Mouse (Mus musculus): Measurements from ENCODE around the gene Myh6.
"Not testable (repeated sequence)": the region's sequence is repeated elsewhere in the genome, so short reads cannot be mapped to it uniquely, and the experiment has no call there.

Gene Myh6

DNA sequence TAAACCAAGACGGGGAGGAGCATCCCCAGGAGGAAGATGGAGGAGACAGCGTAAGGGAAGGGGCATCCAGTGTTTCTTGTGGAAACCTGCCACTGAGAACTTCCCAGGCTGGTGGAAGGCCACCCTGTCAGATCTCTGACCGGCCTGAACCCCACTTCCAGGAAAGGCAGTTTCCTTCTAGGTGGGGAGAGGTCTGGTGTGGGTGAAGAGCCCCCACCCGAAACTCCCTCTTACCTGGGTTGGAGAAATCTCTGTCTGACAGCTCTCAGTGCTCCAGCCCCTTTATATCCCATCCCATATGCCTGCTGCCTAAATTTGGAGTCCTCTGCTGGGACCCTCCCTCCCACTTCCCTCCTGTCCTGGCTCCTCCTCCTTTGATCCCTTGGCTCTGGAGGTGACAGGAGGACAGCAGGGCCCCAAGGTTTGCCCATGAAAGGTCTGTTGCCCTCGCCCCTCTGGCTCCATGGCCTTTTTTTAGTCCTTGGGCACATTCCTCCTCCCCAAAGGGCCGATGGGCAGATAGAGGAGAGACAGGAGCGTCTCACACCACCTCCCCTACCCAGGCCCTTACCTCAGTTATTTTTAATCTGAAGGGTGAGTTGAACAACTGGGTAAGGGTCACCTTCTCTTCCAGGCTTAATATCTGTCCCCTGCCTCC lies at the start of gene Myh6:
Gene Myh6, minus strand, starts transcription at position 608 of the 658 bp plus-strand sequence.
- DNase-seq (ENCODE audit: low spot score): no peak

DNA sequence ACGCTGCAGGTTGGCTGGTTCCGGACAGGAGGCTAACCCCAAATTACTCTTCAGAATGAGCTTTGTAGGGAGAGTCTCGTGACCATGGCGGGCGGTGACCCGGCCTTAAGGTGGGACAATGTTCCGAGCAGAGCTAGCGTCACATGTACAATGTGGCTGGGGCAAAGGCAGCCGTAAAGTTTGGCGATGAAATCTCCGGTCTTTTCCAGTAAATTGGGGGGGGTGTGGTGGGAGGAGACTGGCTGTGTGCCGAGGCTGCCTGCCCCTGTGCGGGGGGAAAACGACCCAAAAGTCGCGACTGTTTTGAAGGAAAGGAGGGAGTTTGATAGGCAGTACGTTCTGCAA lies 49.0 kb upstream of the Myh6 start:
- no peak for DNase-seq (ENCODE audit: low spot score)

DNA sequence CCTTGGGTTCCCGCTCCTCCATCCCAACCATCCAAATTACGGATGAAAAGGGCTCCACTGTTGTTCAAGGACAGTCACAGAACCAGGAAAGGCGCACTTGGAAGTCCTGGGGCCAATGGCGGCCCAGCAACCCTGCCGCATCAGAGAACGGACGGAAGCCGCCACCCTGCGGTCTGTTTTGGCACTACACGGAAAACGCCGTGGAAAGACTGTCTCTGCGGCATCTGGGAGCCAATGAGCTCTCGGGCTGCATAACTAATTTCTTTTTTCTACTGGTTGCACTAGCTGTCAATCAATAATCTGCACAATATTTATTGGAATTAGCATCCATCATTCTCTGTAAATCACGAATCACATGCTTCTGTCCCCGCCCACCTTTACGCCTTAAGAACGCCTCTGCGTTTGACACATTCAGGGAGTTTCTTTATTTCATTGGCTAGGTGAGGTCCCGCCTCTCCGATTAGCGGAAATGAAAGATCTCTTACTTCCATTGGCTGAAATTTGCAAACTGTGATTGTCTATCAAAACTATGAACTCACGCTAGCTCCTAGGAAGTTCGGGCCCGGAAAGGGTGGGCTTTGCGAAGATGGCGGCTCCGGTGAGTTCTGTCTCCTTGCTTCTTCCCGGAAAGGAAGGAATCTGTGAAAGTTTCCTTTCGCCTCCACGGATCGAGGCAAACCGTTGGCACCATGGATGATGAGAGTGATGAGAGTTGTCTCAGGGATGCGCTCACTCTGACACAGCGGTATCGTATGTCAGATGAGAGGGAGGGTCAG lies 48.5 kb upstream of the Myh6 start, which contains the start of gene Ngdn:
Gene Ngdn, plus strand, starts transcription at position 464 of the 776 bp plus-strand sequence.
- DNase-seq (ENCODE audit: low spot score): peak; percentile 100

DNA sequence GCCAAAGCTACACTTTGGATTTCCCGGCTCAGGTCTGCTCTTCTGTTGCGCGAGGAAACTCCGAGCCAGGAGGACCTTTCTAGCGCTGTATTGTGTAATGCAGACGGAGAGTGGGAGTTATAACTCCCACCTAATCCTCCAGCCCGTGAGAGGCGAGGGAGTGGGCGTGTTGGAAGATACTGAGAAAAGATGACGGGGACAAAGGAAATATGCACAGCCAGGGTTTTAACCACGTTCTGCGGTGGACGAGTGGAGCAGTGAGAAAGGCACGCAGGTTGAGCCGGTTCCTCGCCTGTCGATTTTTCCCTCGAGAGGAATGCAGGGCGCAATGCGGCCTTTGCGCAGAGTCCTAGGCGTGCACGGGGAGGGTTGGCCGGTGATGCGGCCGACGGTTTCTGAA lies 47.9 kb upstream of the Myh6 start:
- DNase-seq (ENCODE audit: low spot score): peak; percentile 54

DNA sequence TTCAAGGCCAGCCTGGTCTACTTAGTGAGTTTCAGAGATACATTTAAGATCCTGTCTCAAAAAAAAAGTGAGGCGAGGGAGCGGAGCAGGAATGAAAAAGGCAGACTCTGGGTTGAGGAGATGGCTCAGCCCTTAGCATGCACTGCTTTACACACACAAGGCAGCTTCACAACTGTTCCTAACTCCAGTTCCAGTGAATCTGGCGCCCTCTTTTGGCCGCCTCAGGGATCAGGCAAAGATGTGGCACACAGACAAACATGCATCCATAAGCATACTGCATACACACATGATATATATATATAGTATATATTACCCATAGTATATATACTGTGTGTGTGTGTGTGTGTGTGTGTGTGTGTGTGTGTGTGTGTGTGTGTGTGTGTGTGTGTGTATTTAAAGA lies 44.4 kb upstream of the Myh6 start:
- DNase-seq (ENCODE audit: low spot score): no peak

DNA sequence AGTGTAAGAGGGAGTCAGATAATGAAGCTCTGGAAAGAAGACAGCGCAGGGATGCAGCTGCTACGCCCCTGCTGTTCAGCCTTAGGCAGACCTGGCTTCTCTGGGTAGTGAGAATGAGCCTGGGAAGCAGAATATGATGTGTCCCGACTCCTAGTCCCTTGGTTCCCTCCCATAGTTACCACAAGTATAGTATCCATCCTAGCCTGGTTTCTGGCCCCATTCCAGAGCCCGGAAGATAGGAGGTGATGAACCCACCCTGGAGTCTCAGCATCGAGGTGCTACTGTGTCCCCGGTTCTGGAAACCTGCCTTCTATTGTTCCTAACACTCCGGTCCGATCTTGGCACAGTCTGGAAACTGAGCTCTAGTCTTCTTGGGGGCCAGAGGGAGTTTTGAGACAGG lies 41.7 kb upstream of the Myh6 start:
- no peak for DNase-seq (ENCODE audit: low spot score)

DNA sequence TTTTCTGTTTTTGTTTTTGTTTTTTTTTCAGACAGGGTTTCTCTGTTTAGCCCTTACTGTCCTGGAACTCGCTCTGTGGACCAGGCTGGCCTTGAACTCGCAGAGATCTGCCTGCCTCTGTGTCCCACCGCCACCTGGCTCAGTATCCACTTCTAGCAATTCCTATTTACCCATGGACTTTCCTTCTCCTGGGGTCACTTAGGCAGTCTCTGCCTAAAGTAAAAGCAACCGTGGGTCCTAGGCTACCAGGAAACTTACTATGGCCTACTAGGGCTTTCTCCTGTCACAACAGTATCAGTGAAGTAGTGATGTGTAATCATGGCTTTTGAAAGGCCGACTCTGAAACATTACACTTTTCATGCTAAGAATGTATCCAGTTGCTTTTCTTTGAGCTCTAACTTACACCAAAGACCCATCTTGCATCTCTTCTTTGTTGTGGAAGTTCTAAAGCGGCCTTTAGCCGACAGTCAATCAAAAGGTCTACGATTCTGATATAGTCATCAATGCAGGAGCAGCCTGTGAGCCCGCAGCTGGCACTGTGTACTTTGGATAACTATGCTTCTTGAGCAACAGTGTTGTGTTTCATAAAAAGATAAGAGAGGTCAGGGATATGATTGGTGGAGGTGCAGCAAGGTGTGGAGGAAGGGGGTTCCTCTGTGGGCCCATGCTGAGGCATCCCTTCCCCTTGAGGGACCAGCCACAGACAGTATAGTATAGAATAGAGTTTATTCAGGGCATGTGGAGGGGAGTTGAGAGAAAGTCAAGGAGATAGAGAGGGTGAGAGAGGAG lies 40.6 kb upstream of the Myh6 start:
- DNase-seq (ENCODE audit: low spot score): no peak

DNA sequence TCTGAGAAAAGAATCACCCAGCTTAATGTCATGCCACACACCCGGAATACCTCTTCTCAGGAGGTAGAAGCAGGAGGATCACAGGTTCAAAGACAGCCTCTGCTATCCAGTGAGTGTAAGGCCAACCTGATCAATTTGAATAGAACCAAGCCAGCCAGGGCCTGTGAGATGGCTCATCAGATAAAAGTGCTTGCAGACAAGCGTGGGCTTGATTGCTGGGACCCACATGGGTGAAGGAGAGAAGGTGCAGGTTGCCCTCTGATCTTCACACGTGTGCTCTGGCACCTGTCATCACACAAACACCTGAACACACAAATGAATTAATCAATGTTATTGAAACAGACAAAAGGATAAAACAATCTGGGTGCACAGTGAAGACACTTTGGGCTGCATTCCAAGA lies 39.8 kb upstream of the Myh6 start:
- DNase-seq (ENCODE audit: low spot score): no peak

DNA sequence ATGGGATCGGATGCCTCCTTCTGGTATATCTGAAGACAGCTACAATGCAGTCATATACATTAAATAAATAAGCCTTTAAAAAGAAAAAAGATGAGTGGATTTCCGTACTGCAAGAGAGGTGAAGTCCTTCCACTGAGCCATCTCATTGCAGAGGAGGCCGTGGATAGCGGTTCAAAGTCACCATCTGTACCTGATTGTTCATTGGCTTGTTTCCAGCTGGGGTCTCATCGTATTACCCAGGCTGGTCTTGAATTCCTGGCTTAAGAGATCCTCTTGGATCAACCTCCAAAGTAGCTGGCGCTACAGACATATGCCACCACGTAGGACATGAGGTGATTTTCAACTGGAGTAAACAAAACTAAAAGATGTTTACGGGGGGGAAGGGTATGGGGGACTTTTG lies 39.2 kb upstream of the Myh6 start:
- DNase-seq (ENCODE audit: low spot score): no peak

DNA sequence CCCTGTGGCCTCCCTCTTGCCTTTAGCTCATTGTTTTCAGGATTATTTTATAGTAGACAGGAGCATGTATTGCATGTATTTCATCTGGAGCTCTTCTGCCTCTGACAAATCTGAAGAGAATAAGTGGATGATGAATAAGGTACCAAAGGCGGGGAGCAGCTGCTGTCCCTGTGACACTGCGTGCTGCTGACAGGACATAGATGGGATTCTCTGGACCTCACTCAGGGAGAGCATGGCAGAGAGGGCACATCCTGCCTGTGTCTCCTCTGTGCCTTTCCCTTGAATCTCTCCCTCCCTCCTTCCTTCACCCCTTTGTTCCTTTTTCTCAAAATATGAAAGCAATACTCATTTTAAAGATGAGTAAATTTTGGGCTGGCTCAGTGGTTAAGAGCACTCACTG lies 38.8 kb upstream of the Myh6 start:
- DNase-seq (ENCODE audit: low spot score): no peak

DNA sequence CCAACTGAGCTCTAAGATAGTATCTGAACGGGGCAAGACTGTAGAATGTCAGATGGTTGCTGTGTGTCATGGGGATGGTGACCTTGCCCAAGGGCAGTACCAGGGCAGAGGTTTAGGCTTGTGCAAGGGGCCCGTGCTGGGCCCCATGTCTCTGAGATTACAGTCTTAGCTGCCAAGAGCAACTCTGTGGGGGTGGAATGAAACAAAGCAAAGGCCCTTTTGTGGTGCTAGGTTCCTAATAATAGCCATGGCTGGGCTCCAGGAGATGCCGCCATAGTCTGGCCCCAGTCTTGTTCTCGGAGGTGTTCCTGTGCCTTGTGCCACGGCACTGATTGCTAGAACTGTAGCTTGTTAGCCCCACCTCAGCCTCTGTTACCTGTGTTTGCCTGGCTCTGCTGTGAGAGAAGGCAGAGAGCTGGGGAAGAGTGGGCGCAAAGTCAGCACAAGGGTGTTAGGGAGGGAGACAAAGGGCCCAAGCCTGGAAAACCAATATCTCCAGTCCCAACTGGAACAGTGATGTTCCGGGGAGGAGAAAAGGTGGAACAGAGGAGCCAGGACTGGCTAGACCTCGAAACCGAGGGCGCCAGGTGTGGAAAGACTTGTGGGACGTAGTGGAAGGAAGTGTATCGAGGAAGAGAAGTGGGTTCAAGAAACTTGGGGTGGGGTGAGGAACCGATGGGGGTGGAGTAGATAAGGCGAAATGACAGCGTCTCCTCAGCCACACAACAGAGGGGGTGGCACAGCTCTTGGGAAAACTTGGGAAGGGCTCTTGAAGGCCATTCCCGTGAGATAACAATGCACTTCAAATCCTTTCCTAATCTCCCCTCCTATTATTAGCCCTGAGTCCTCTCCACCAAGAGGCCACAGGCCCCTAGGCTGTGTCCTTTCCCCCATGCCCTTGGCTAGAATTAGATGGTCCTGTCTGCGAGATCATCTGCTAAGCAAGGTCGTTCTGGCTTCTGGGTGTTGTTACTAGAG lies 37.4 kb upstream of the Myh6 start:
- no peak for DNase-seq (ENCODE audit: low spot score)

DNA sequence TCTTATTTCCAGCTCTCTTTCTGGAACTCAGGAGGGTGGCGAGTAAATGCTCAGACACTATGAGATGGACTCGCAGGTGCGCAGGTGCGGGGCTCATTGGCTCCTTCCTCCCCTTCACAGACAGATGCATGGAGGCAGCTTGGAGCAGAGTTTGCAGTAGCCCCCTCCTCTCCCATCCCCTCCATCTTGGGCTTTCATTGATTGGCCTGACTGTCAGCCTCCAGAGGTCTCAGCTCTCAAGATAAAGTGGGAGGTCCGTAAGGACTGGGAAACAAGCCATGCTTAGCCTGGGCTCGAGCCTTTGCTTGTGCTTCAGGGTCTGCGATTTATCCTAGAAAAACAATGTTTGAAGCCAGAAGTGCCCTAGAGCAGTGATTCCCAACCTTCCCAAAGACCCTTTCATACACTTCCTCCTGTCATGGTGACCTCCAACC lies 36.0 kb upstream of the Myh6 start:
- DNase-seq (ENCODE audit: low spot score): no peak

DNA sequence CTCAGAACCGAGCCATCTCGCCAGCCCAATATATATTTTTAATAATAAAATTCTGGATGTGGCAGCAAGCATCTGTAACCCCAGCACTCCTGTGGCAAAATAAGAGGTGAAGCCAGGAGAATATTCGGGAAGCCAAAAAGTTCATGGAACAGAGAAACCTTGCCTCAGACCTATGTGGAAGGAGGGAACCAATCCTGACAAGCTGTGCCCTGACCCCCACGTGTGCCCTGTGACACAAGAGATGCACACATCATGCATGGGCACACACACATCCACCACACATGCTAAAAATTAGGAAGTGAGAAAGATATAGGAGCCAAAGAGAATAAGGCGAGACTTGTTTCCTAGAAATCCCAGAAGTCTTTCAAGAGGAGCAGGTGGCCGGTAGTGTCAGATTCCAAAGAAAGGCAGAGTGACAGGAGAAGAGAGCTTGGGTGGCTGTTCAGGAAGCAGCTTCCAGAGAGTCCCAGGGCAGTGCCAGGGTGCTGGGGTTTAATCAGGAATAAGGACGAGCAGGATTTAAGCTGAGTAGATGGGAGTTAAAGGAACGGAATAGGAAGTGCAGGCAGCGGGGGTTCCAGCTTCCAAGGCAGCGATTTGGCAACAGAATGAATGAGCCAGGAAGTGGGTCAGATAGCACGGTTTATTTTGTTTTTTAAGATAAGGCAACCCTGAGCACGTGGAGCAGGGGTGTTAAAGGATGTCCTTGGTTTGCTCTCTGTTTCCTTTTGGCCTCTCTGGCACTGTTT lies 35.4 kb upstream of the Myh6 start:
- no peak for DNase-seq (ENCODE audit: low spot score)

DNA sequence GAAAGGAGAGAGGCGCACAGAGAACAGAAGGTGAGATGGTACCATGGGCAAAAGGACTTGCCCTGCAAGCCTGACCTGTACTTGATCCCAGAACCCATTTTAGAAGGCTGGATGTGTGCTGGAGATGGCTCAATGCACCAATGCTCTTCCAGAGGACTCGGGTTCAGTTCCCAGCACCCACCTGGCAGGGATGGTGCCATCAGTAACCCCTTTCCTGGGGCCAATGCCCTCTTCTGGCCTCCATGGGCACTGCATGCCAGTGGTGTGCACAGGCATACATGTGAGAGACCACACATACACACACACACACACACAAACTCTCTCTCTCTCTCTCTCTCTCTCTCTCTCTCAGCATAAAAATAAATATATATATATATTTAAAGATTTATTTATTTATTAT lies 34.7 kb upstream of the Myh6 start:
- no peak for DNase-seq (ENCODE audit: low spot score)

DNA sequence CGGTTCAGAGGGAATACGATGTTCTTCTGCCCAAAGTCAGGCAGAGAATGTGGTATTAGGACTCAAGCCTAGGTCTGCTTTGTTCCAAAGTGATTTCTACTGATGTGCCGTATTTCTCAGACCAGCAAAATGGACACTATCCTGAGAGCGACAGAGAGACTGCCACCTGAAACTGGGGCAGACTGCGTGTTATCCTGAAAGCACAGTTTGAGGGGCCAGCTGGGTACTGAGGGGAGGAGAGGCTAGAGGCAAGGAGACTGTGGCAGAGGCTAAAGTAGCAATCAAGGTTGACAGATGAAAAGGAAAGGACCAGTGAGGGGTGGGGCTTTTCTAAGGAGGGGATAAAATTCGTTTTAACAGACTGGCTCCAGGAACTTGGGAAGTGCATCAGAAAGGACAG lies 34.1 kb upstream of the Myh6 start:
- DNase-seq (ENCODE audit: low spot score): no peak

DNA sequence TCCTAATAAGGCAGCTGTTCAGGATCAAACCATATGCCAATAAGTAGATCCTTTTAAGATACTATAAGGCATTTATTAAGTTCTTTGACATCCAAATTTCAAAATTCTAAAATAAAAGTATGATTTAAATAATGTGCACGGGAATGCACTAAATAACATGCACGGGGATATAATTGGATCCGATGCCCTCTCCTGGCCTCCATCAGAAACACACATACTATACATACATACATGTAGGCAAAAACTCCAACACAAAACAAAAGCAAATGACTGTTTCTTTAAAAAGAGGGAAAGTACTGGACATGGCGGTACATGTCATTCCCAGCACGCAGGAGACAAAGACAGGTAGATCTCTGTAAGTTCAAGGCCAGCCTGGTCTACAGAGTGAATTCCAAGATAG lies 33.1 kb upstream of the Myh6 start:
- not testable (repeated sequence) for DNase-seq (ENCODE audit: low spot score)

DNA sequence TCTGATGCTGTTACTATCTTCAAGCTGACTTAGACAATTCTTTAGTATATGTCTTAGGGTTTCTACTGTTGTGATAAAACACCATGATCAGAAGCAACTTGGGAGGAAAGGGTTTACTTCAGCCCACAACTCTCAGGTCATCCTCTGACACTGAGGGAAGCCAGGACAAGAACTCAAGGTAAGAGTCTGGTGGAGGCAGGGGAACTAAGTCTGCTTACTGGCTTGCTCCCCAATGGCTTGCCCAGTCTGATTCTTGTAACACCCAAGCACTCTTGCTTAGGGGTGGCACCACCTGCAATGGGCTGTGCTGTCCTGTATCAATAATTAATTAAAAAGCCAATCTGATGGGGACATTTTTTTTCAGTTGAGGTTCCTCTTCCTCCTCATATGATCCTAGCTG lies 32.0 kb upstream of the Myh6 start:
- no peak for DNase-seq (ENCODE audit: low spot score)

DNA sequence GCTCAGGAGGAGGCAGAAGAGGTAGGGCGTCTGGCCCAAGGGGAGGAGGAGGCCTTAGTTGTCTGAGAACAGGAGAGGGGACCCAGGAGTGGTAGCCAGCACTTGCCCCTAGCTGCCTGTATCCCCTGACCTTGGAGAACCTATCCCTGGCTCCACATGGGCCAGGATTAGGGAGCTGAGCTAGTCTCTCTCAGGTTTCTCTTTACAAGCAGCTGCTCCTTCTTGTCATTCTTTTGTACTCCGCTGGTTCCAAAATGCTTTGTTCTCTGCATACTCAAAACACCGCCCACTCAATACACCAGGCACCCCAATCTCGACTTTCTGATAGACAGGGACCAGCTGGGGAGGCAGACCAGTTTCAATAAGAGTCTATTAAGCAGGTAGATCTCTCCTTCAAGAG lies 30.6 kb upstream of the Myh6 start:
- DNase-seq (ENCODE audit: low spot score): no peak

DNA sequence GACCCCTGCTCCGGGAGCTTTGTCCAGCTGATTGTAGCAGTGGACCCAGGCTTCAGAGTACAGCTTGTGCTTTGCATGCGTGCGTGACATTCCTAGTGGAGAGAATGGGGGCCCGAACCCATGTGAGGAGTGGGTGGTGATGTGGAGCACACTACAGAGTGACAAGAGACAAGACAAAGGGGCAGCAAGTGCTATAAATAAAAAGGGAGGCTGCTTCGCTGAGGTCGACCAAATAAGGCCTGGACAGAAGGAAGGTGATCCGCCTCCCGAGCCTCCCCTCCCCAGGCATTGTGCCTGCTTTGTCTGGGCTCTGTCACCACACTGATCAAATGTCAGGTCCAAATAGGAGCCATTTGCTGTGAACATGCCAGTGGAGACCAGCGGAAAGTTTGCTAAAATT lies 30.1 kb upstream of the Myh6 start:
- no peak for DNase-seq (ENCODE audit: low spot score)

DNA sequence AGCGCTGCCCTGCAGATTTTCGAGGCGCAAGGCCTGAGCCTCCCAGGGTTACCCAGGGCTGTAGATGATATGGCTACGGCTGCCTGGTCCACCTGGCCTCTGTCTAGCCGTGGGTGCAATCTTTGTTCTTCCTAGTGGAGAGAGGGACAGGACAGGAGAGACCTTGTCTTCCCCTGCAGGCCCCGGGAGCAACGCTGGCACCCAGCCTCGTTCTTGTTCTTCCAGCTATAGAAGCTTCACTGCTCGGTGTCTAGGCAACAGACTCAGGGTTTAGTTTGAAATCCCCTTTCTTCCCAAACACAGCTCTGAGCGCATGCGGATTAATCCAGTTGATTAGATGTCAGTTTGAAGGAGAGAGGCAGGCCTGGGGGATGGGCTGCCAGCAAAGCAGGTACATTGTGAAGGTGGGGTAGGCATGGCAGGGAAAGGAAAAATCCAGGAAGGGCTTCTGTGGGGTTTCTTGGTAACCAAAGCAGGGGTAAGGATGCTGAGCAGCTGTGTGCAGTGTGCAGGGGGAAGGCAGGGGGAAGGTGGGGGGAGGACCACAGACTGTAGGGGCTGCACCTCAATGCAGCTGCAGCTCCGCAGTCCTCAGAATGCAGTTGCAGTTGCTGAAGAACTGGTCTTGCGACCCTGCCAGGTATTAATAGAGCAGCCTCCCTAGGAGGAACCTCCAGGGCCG lies 28.9 kb upstream of the Myh6 start:
- DNase-seq (ENCODE audit: low spot score): no peak

DNA sequence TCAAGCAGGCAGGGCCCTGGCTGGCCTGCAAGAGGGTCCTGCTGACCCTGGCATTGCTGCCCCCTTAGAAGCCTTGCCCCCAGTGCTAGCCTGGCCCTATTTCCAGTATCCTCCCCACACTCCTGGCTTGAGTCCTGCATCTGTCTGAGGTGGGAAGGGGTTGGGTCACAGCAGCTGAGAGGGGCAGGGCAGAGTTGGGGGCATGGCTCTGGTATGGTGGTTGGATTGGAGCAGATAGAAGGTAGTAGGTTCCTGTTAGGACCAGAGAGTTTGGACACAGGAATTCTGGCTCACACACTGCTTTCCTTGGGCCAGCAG lies 28.1 kb upstream of the Myh6 start:
- DNase-seq (ENCODE audit: low spot score): no peak
